Mouse (Mus musculus) c-Kit-negative CD71-positive TER-119-positive erythroid progenitor cells, embryonic 14.5 days (primary cell): Measurements from ENCODE around the gene Guca1a.
"Not testable (repeated sequence)": the region's sequence is repeated elsewhere in the genome, so short reads cannot be mapped to it uniquely, and the experiment has no call there.

ENCODE experiments used
- DNase-seq: peaks from one replicate; pipeline ENCODE4 v3.0.0-alpha.2; 2013; ENCODE audit warnings: low read depth, low spot score

Guca1a gene

GRCm38 (mm10) chr17:47400451-47400850, at the start of gene Guca1a:
Gene Guca1a (minus strand): TSS chr17:47400584.
- DNase-seq, result no peak

DNA sequence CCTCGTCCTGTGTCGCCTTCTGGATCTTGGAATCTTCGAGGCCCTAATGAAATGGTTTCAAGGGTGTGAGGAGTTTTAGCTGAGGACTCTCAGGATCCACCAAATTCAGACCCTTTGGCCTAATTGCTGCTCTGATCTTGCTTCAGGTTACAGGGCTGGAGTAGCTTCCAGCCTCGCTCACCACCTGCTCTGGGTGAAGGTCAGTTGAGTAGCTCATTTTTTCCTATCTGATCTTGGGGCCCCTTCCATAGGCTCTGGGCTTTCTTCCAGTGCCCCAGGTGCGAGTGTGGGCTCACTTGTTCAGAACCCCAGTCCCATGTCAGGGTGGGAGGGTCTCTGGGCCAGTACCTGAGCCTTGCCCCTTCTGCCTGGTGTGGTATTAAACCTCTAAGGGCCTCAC, 49.0 kb upstream of the Guca1a start:
- DNase-seq, result no peak

GRCm38 (mm10) chr17:47448523-47449372, 48.4 kb upstream of the Guca1a start:
- no peak for DNase-seq

- no peak for DNase-seq
Measured at GRCm38 (mm10) chr17:47446561-47446960, 46.2 kb upstream of the Guca1a start.

DNA sequence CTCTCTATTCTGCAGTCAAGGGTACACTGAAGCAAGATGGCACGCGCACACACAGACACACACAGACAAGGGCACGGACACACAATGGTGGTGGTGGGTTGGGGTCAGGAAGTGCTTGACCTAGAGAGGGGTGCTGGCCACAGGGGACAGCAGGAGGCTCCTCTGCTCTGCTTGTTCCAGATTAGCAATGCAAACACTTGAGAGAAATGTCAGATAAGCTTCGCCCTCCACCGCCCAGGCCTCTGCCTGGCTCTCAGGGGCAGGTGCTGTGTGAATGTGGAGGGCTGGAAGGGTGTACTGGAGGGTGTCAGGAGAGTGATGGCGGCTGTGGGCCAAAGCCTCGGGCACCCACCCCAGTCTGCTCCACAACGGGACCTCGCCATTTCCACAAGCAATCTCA, 45.6 kb upstream of the Guca1a start:
- DNase-seq, result no peak

- no peak for DNase-seq
Measured at GRCm38 (mm10) chr17:47445518-47445917, 45.1 kb upstream of the Guca1a start.

GRCm38 (mm10) chr17:47444113-47444512, 43.7 kb upstream of the Guca1a start:
- DNase-seq, result no peak

DNA sequence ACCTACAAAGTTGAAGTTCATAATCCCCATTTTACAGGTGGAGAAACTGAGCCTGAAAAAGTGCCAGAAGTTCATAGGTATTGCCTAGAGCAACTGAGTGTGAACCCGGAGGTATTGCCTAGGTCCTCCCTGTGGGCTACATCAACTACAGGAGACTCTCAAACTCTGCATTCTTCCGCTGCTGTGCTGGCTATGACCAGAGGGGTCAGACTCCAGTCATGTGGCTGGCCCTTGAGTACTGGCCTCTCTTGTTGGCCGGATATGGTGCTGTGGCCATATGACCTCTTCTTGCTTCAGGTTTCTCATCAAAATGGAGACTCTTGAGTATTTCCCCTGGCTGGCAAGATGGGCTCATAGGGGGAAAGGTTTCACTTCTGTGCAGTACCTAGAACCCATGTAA, 41.9 kb upstream of the Guca1a start:
- no peak for DNase-seq

- no peak for DNase-seq
Measured at GRCm38 (mm10) chr17:47441296-47442051, 41.1 kb upstream of the Guca1a start.

- no peak for DNase-seq
Measured at GRCm38 (mm10) chr17:47440359-47440890, 40.0 kb upstream of the Guca1a start.

DNA sequence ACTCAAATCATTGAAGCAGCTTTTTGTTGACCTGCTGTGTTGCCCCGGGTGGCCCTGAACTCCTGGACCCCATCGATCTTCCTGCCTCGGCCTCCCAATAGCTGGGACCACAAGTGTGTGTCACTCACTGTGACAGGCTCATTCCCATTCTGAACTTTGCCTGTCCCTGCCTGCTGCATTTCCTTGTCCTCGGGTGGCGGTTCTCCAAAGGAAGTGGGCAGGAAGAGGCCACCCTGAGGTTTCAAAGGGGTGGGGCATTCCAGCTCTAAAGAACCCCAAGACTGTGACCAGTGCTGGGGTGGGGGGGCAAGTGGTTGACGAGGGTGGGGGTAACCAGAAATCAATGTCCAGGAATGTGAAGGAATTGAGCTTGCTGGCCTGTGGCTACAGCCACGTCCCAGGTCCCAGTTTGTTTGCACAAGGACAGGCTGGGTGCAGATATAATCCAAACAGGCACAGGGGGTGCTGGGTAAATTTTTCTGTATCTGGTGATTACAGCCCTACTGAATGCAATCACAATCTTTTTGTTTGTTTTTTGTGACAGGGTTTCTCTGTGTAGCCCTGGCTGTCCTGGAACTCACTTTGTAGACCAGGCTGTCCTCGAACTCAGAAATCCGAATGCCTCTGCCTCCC, 39.1 kb upstream of the Guca1a start:
- no peak for DNase-seq

GRCm38 (mm10) chr17:47438611-47439010, 38.2 kb upstream of the Guca1a start:
- no peak for DNase-seq

DNA sequence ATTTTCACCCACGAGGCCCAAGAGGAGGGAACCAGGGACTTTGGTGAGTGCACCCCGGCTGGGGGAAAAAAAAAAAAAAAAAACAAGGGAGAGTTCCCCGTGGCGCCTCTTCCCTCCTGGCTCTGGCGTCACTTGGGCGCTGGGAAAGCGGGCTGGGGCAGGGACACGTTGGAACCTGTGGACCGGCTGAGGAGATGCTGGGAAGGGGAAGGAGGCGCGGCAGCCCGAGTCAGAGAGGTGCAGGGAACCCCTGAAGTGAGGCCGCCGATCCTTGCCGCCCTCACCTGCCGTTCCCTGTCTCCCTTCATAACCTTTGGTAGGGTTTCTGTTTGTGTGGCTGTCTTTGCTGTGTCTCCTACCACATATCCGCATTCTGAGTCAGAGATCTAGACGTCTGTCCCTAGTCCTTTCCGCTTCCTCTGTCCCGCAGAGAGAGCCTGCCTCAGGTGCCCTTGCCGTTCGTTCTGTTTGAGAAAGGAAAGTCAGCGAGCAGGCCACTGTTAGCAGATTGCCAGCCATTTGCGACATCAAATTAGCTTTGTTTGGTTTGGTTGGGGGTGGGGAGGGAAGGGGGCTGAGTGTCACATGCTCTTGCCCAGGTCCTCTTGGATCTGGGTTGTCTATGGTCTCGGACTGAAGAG, 36.6 kb upstream of the Guca1a start, which contains the start of gene 1700001C19Rik:
1700001C19Rik (minus strand) TSS at position 470 of the 641 bp plus-strand sequence.
- DNase-seq, result no peak

GRCm38 (mm10) chr17:47436156-47436906, 35.9 kb upstream of the Guca1a start, which contains the start of gene AI661453:
Gene AI661453 (plus strand): TSS chr17:47436615.
- DNase-seq, result no peak

- no peak for DNase-seq
Measured at GRCm38 (mm10) chr17:47430815-47431214, 30.4 kb upstream of the Guca1a start.

GRCm38 (mm10) chr17:47428831-47429304, 28.5 kb upstream of the Guca1a start:
- DNase-seq, result no peak

DNA sequence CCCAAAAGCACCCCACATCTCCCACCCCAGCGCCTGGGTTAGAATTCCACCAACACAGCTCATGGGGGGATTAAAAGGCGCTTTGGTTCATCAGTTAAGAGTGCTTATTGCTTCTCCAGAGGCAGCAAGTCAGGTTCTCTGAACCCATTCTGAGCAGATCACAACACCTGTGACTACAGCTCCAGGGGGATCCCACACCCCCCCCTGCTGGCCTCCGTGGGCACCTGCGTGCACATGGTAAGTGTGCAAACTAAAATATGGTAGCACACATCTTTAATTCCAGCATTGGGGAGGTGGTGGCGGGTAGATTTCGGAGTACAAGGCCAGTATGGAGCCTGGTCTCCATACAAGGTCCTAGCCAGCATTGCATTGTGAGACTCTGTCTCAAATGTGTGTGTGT, 26.9 kb upstream of the Guca1a start:
- no peak for DNase-seq

DNA sequence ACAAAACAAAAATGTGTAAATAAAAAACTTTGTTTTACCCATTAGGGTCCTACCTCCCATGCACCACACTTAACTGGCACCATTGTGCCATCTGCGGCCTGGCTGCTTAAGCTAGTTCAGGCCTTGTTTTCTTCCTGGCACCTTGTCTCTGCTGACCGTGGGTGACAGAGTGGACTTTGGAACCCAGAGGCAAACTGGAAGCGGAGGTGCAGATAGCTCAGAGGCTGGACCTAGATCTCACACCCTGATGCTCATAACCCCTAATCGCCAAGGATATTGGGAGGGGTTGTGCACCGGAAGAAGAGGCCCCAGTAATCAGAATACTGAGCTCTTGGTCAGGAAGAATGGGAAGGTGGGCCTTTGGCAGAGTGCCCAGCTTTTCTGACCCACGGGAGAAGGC, 23.8 kb upstream of the Guca1a start:
- no peak for DNase-seq

GRCm38 (mm10) chr17:47422616-47423015, 22.2 kb upstream of the Guca1a start:
- DNase-seq, result not testable (repeated sequence)

DNA sequence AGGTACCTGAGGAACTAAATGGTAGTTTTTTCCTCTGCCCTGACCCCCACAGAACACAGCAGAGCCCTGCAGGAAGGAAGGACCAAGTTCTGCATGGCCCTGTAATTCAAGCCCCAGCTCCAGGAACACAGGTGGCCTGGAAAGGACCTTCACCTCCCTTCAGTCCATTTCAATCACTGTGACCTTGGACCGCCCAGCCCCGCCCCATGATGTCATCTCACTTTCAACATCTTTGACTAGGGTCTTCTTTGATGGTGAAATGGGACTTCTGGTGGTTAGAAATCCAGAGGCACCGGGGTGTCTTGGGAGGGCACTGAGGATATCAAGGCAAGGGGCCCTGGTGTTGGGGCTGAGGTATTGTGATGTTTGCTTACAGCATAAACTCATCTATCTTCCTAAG, 21.2 kb upstream of the Guca1a start:
- no peak for DNase-seq

DNA sequence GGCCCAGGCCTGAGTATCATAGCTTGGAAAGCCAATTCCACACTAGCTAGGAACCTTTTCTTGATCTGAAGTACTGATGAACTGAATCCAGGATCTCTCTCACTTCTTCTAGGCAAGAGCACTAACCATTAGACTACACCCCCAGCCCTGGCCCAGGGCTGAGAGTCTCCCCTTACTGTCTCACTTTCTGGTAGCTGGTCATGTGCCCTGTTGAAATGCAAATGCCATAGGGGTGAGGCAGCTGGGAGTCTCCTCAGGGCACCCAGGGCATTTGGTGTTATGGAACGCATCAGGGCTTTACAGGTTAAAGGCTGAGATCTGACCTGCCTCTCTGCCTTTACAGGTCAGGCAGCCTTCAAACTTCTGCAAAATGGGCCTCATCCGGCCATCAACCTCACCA, 19.8 kb upstream of the Guca1a start:
- DNase-seq, result no peak
